Mouse (Mus musculus): ENCODE data around the gene Ptk6. TPM values are rescaled to one million over a fixed set of nuclear protein-coding genes. Genes with fewer than 3 reads are reported as not detected.

Gene Ptk6
- polyA plus RNA-seq, 1 experiment from 2014 or later, result not detected

DNA sequence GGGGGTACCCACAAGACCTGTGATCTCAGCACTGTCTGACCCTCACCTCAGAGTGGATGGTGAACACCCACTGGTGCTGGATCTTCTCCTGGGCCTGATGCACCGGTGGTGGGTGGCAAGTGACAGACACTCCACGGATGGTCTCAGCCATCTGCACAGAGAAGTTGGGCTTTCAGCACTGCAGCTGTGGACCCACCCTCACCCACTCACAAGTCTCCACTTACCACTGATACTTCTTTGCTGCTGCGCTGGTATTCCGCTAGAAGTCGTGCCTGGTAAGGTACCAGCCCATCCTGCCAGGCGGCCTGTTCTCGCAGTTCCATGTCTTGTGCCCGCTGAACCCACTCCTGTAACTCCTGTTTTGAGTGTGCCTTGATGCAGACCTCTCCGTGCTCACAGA, 36.7 kb upstream of the Ptk6 start:
- Histone ChIP-seq H3K9me3 (ENCODE audit: control insufficient read depth, low read depth, low read length) (no peaks in the 10 kb centered on the region), H3K9ac (replicated peaks; ENCODE audit: low read depth, low read length) (no peak overlapping the region), H3K27me3 (ENCODE audit: control insufficient read depth, insufficient read depth, low read length) (no peaks in the 10 kb centered on the region), H3K27ac (ENCODE audit: low read length) (no peak overlapping the region), H3K4me2 (replicated peaks; ENCODE audit: low read depth, low read length) (no peak overlapping the region), H3K4me3 (ENCODE audit: low read depth, low read length) (no peak overlapping the region), H3K36me3 (ENCODE audit: control insufficient read depth, insufficient read depth, low read length) (no peaks in the 10 kb centered on the region; the same call in 1 of the 2 replicates), H3K4me1 (ENCODE audit: control insufficient read depth, insufficient read depth, low read length) (no peaks in the 10 kb centered on the region)
- WGBS, result 95% methylated on average over 9 of the region's 9 CpGs
- no peak for ATAC-seq (ENCODE audit: insufficient number of reproducible peaks, insufficient read depth, low FRiP score, low read depth)

DNA sequence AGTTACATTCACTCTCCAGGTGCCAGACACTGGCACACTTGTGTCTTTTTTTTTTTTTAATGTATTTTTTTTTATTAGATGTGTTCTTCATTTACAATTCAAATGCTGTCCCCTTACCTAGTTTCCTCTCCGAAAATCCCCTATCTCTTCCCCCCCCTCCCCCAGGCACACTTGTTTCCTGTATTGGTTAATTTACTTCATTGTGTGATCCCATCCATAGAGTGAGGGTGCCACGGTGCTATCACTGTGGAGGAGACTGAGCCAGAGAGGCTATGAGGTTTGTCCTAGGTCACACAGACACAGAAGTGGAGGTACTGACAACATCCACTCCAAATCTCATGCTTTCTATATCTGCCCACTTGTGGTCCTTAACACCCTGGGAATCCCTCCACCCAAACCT, 36.3 kb upstream of the Ptk6 start:
- no peak for ATAC-seq (ENCODE audit: insufficient number of reproducible peaks, insufficient read depth, low FRiP score, low read depth)
- no peak overlapping the region for H3K4me3 ChIP-seq (ENCODE audit: low read depth, low read length)
- no peaks in the 10 kb centered on the region; the same call in 1 of the 2 replicates for H3K36me3 ChIP-seq (ENCODE audit: control insufficient read depth, insufficient read depth, low read length)
- 80% methylated on average over 2 of the region's 2 CpGs for WGBS
- H3K27me3 ChIP-seq (ENCODE audit: control insufficient read depth, insufficient read depth, low read length), result no peaks in the 10 kb centered on the region
- no peak overlapping the region for H3K27ac ChIP-seq (ENCODE audit: low read length)
- no peaks in the 10 kb centered on the region for H3K9me3 ChIP-seq (ENCODE audit: control insufficient read depth, low read depth, low read length)
- no peak overlapping the region for H3K4me2 ChIP-seq (replicated peaks; ENCODE audit: low read depth, low read length)
- no peaks in the 10 kb centered on the region for H3K4me1 ChIP-seq (ENCODE audit: control insufficient read depth, insufficient read depth, low read length)
- no peak overlapping the region for H3K9ac ChIP-seq (replicated peaks; ENCODE audit: low read depth, low read length)

DNA sequence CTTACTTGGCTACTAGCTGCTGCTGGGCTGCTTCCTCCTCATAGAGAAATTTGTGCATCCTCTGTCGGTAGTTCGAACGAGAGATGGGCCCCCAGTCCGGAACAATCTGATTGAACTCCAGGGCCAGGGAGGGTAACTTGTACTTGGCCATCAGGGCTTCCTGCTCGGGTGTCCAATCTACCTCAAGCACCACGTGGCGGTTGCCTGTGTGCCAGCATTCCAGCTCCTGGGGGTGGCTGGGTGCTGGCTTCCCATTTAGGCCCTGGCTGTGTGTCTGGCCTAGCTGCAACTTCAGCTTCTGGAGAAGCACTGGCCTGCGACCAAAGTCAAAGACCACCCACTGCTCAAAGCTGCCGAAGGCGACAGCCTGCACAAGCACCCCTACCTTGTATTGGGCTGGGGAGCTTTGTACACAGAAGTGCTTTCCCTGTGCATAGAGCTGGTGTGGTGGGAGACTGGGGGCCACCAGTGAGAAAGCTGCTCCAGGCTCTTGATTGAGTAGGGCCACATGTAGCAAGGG, 35.6 kb upstream of the Ptk6 start:
- 86% methylated on average over 10 of the region's 10 CpGs for WGBS
- Histone ChIP-seq H3K9me3 (ENCODE audit: control insufficient read depth, low read depth, low read length) (no peaks in the 10 kb centered on the region), H3K4me3 (ENCODE audit: low read depth, low read length) (no peak overlapping the region), H3K27ac (ENCODE audit: low read length) (no peak overlapping the region), H3K9ac (replicated peaks; ENCODE audit: low read depth, low read length) (no peak overlapping the region), H3K4me1 (ENCODE audit: control insufficient read depth, insufficient read depth, low read length) (no peaks in the 10 kb centered on the region), H3K4me2 (replicated peaks; ENCODE audit: low read depth, low read length) (no peak overlapping the region), H3K27me3 (ENCODE audit: control insufficient read depth, insufficient read depth, low read length) (no peaks in the 10 kb centered on the region), H3K36me3 (ENCODE audit: control insufficient read depth, insufficient read depth, low read length) (no peaks in the 10 kb centered on the region; the same call in 1 of the 2 replicates)
- no peak for ATAC-seq (ENCODE audit: insufficient number of reproducible peaks, insufficient read depth, low FRiP score, low read depth)

DNA sequence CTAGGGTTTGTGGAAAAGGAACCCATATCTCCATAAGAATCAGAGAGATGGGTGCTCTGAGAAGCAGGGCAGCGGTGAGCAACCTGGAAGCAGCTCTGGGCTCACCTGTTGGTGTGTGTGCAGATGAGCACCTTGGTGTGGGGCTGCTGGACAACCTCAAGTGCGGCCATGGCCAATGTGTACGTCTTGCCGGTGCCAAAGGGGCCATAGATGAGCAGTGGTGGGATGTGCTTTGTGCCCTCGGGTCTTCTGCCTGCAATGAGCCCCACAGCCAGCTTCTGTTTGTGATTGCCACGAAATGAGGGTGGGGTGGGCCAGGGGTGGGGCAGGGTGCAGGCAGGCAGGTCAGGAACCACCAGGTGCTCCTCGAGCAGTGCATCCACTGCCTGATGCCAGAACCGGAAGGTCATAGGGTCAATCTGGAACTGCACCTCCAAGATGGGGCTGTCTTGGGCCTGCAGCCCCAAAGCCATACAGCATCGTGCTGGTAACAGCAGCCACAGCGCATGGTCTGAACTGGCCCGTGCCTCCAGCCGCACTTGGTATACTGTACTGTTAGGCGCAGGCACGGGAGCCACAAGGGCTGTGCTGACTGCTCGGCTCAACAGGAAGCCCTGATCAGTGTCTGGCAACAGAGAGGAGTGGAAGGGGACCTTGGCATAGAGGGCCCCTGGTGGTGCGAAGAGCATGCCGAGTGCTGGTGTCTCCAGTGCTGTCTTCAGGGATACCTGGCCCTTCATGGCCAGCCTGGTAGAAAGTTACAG, 34.8 kb upstream of the Ptk6 start:
- 91% methylated on average over 17 of the region's 17 CpGs for WGBS
- no peaks in the 10 kb centered on the region for H3K27me3 ChIP-seq (ENCODE audit: control insufficient read depth, insufficient read depth, low read length)
- no peaks in the 10 kb centered on the region for H3K9me3 ChIP-seq (ENCODE audit: control insufficient read depth, low read depth, low read length)
- H3K4me2 ChIP-seq (replicated peaks; ENCODE audit: low read depth, low read length), result no peak overlapping the region
- no peaks in the 10 kb centered on the region; the same call in 1 of the 2 replicates for H3K36me3 ChIP-seq (ENCODE audit: control insufficient read depth, insufficient read depth, low read length)
- H3K27ac ChIP-seq (ENCODE audit: low read length), result no peak overlapping the region
- no peak for ATAC-seq (ENCODE audit: insufficient number of reproducible peaks, insufficient read depth, low FRiP score, low read depth)
- no peak overlapping the region for H3K4me3 ChIP-seq (ENCODE audit: low read depth, low read length)
- no peaks in the 10 kb centered on the region for H3K4me1 ChIP-seq (ENCODE audit: control insufficient read depth, insufficient read depth, low read length)
- H3K9ac ChIP-seq (replicated peaks; ENCODE audit: low read depth, low read length), result no peak overlapping the region

DNA sequence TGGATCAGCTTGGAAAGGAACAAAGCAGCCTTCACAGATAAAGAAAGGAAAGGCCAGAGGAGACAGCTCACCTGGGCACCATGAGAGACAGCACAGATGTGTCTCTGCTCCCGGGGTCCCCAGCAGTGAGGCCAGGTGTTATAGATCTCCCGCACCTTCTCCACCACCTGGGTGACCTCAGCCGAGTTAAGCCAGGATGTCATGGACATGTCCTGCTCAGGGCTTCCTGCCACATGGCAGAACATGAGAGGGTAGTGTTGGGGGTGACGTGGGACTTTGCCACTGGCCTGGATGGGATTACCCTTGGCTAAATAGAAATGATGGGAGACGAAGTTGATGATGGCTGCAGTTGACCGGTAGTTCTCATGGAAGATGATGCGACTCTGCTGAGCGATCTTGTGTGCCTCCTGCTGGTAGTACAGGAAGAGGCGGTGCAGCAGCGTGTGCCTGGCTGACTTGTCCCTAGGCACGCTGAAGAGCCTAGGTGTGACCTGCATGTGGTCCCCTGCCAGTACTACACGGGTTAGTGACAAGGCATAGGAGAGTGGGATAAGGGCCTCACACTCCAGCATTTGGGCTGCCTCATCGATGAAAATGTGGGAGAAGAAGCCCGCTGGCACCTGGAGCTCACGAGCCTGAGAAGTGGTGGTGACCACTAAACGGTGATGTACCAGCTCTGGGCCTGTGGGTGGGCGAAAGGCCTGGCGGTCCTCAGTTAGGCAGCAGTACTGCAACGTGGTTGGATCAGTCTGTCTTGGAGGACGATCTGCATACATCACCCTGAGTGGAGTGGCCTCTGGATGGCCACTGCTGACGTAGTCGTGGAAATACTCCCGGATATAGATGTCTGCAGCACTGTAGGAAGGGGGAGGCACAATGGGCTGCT, 33.3 kb upstream of the Ptk6 start:
- H3K9me3 ChIP-seq (ENCODE audit: control insufficient read depth, low read depth, low read length), result no peaks in the 10 kb centered on the region
- no peak overlapping the region for H3K4me3 ChIP-seq (ENCODE audit: low read depth, low read length)
- H3K27ac ChIP-seq (ENCODE audit: low read length), result no peak overlapping the region
- H3K36me3 ChIP-seq (ENCODE audit: control insufficient read depth, insufficient read depth, low read length), result no peaks in the 10 kb centered on the region; the same call in 1 of the 2 replicates
- WGBS, result 80% methylated on average over 23 of the region's 23 CpGs
- no peak overlapping the region for H3K9ac ChIP-seq (replicated peaks; ENCODE audit: low read depth, low read length)
- no peak overlapping the region for H3K4me2 ChIP-seq (replicated peaks; ENCODE audit: low read depth, low read length)
- ATAC-seq (ENCODE audit: insufficient number of reproducible peaks, insufficient read depth, low FRiP score, low read depth), result no peak
- H3K4me1 ChIP-seq (ENCODE audit: control insufficient read depth, insufficient read depth, low read length), result no peaks in the 10 kb centered on the region
- H3K27me3 ChIP-seq (ENCODE audit: control insufficient read depth, insufficient read depth, low read length), result no peaks in the 10 kb centered on the region

DNA sequence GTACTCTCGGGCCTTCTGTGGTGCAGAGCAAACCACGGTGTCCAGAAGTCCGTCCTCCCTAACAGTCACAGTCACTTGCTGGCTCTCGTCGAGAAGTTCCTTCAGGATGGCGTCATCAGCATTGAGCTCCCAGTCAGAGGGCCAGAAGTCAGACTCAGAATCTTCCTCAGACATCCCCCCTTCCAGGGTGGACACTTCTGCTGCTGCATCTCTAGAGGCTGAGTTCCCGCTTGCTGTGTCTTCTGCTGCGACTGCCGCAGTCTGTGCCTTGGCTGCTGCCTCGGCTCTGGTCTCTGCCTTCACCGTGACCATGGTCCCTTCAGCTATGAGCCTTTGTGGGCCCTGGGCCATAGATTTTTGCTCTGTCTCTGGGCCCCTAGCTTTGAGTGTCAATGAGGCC, 32.1 kb upstream of the Ptk6 start:
- no peak overlapping the region for H3K4me3 ChIP-seq (ENCODE audit: low read depth, low read length)
- H3K27me3 ChIP-seq (ENCODE audit: control insufficient read depth, insufficient read depth, low read length), result no peaks in the 10 kb centered on the region
- no peaks in the 10 kb centered on the region; the same call in 1 of the 2 replicates for H3K36me3 ChIP-seq (ENCODE audit: control insufficient read depth, insufficient read depth, low read length)
- H3K9me3 ChIP-seq (ENCODE audit: control insufficient read depth, low read depth, low read length), result no peaks in the 10 kb centered on the region
- H3K4me1 ChIP-seq (ENCODE audit: control insufficient read depth, insufficient read depth, low read length), result no peaks in the 10 kb centered on the region
- no peak for ATAC-seq (ENCODE audit: insufficient number of reproducible peaks, insufficient read depth, low FRiP score, low read depth)
- no peak overlapping the region for H3K4me2 ChIP-seq (replicated peaks; ENCODE audit: low read depth, low read length)
- H3K9ac ChIP-seq (replicated peaks; ENCODE audit: low read depth, low read length), result no peak overlapping the region
- H3K27ac ChIP-seq (ENCODE audit: low read length), result no peak overlapping the region
- WGBS, result 94% methylated on average over 11 of the region's 11 CpGs

DNA sequence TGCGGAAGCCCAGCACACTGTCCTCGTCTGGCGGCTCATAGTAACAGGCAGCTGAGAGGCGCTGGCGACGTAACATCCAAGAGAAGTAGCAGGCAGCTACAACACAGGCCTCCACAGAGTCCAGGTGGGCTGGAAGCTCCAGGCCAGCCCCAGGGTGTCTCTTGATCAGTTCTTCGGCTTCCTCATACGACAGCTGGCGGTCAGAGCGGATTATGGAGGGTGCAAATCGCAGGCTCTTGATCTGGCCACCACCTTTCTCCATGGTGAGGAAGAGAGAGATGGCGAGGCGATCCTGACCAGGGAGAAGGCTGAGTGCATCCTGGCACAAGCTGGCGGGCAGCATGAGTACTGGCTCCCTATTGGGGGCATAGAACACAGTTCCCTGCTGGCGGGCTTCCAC, 30.9 kb upstream of the Ptk6 start:
- no peaks in the 10 kb centered on the region for H3K4me1 ChIP-seq (ENCODE audit: control insufficient read depth, insufficient read depth, low read length)
- ATAC-seq (ENCODE audit: insufficient number of reproducible peaks, insufficient read depth, low FRiP score, low read depth), result no peak
- no peak overlapping the region for H3K4me2 ChIP-seq (replicated peaks; ENCODE audit: low read depth, low read length)
- no peak overlapping the region for H3K27ac ChIP-seq (ENCODE audit: low read length)
- H3K27me3 ChIP-seq (ENCODE audit: control insufficient read depth, insufficient read depth, low read length), result no peaks in the 10 kb centered on the region
- no peaks in the 10 kb centered on the region; the same call in 1 of the 2 replicates for H3K36me3 ChIP-seq (ENCODE audit: control insufficient read depth, insufficient read depth, low read length)
- WGBS, result 90% methylated on average over 15 of the region's 15 CpGs
- H3K9ac ChIP-seq (replicated peaks; ENCODE audit: low read depth, low read length), result no peak overlapping the region
- H3K9me3 ChIP-seq (ENCODE audit: control insufficient read depth, low read depth, low read length), result no peaks in the 10 kb centered on the region
- no peak overlapping the region for H3K4me3 ChIP-seq (ENCODE audit: low read depth, low read length)

DNA sequence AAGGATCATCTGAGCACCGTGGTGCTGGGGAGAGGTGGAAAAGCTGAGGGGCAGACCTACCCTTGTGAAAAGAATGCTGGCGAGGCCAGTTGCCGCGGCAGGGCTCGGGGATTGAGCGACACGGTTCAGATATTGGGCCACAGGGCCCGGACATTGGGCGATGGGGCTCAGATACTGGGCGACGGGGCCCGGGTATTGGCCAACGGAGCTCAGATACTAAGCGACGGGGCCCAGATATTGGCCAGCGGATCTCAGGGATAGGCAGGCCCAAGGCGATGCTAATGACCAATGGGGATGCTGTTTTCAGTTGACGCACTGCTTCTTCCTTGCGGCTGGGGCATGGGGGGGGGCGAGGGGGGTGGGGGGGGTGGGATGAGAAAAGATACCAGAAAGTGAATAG, 28.6 kb upstream of the Ptk6 start:
- no peaks in the 10 kb centered on the region for H3K27me3 ChIP-seq (ENCODE audit: control insufficient read depth, insufficient read depth, low read length)
- no peaks in the 10 kb centered on the region; the same call in 1 of the 2 replicates for H3K36me3 ChIP-seq (ENCODE audit: control insufficient read depth, insufficient read depth, low read length)
- H3K9ac ChIP-seq (replicated peaks; ENCODE audit: low read depth, low read length), result no peak overlapping the region
- no peaks in the 10 kb centered on the region for H3K9me3 ChIP-seq (ENCODE audit: control insufficient read depth, low read depth, low read length)
- 74% methylated on average over 20 of the region's 20 CpGs for WGBS
- H3K4me1 ChIP-seq (ENCODE audit: control insufficient read depth, insufficient read depth, low read length), result no peaks in the 10 kb centered on the region
- no peak overlapping the region for H3K27ac ChIP-seq (ENCODE audit: low read length)
- no peak overlapping the region for H3K4me2 ChIP-seq (replicated peaks; ENCODE audit: low read depth, low read length)
- no peak for ATAC-seq (ENCODE audit: insufficient number of reproducible peaks, insufficient read depth, low FRiP score, low read depth)
- no peak overlapping the region for H3K4me3 ChIP-seq (ENCODE audit: low read depth, low read length)

Measured in stomach, embryonic 14.5 days (tissue).